Comparison of ENCODE assay signal across 15 mouse cellular contexts in genomic region chr2:22998804-22999203, GRCm38 (mm10). TPM values are rescaled to one million over a fixed set of nuclear protein-coding genes. Genes with fewer than 3 reads are reported as not detected.
A peak's percentile ranks its signal among the peaks of the same experiment; 100 is the strongest.
DNase-seq lines count a peak whose midpoint lies in the region; ATAC-seq and TF ChIP-seq lines count a peak whose summit lies in the region.
"Had no signal": no experiment of that assay in that cellular context is flagged by ENCODE, and none has a peak within 500 bp of the region (broad histone marks: within the 10 kb centered on the region; RNA-seq: fewer than 3 reads in every experiment).

No protein-coding gene starts in this region.

- intact Hi-C loops in left cerebral cortex, postnatal 10 days (cut with DNase I) = no loop called here

- peak; percentile 23; the same call in 1 of the 2 replicates for ATAC-seq in heart, embryonic 16.5 days (replicated peaks; ENCODE audit: extremely low read depth, insufficient read depth, low FRiP score)
- ATAC-seq in G1E (ENCODE audit: extremely low read depth, insufficient number of reproducible peaks, low FRiP score, poor library complexity, severe bottlenecking) = peak; percentile 22; the same call in 1 of the 2 replicates
- ATAC-seq in erythroblast, adult 5-6 weeks (replicated peaks; ENCODE audit: low FRiP score, poor library complexity, severe bottlenecking) = peak; percentile 48
- ATAC-seq in megakaryocyte-erythroid progenitor cell, adult 5-6 weeks (replicated peaks; ENCODE audit: low FRiP score, low TSS enrichment, poor library complexity, severe bottlenecking) = peak; percentile 98
- ATAC-seq: forebrain, embryonic 13.5 days; intestine, embryonic 16.5 days had no signal

- 25% methylated on average over 2 of the region's 2 CpGs for WGBS in heart, embryonic 16.5 days

- H3K9ac ChIP-seq in heart, embryonic 16.5 days (ENCODE audit: low read length) = no peak overlapping the region
- H3K9ac ChIP-seq: forebrain, embryonic 13.5 days; hindbrain, embryonic 14.5 days had no signal

- no peak for DNase-seq in heart, adult 18-20 months
- no peak for DNase-seq in G1E (ENCODE audit: low spot score)
- no peak for DNase-seq in left cerebral cortex, postnatal 10 days (ENCODE audit: extremely low spot score in 1 of 2, low spot score in 2 of 2)
- DNase-seq in right cerebral cortex, postnatal 36 days (ENCODE audit: low spot score in 2 of 2) = no peak
- DNase-seq: kidney, postnatal 25 days; lung, adult 18-20 months; lung, postnatal 36 days; midbrain, embryonic 14.5 days; right cerebral cortex, adult 18-20 months had no signal

- H3K9me3 ChIP-seq in heart, embryonic 16.5 days (replicated peaks; ENCODE audit: control insufficient read depth, low read length) = no peaks in the 10 kb centered on the region
- H3K9me3 ChIP-seq in G1E (replicated peaks) = no peaks in the 10 kb centered on the region; the same call in 1 of the 2 replicates
- H3K9me3 ChIP-seq: forebrain, embryonic 13.5 days had no signal

- H3K36me3 ChIP-seq in heart, embryonic 16.5 days (ENCODE audit: control insufficient read depth, insufficient read depth) = peaks cover 6% of the 10 kb centered on the region
- peaks cover 27% of the 10 kb centered on the region for H3K36me3 ChIP-seq in G1E (replicated peaks)

- TF ChIP-seq CTCF in G1E (IDR thresholded peaks at IDR 0.05; ENCODE audit: low read depth, low read length) = no peak

- no peaks in the 10 kb centered on the region for H3K27me3 ChIP-seq in heart, embryonic 16.5 days (ENCODE audit: control insufficient read depth, insufficient read depth, low read length)
- H3K27me3 ChIP-seq in G1E (ENCODE audit: insufficient read depth, low read length) = no peaks in the 10 kb centered on the region
- H3K27me3 ChIP-seq: forebrain, embryonic 13.5 days had no signal

- H3K27ac ChIP-seq in heart, embryonic 16.5 days (ENCODE audit: low read length) = peak overlapping the region; percentile 67; the same call in 1 of the 2 replicates
- H3K27ac ChIP-seq: forebrain, embryonic 13.5 days; hindbrain, embryonic 14.5 days had no signal

- H3K4me1 ChIP-seq in heart, embryonic 16.5 days (ENCODE audit: control insufficient read depth, insufficient read depth, low read length) = peaks cover 26% of the 10 kb centered on the region
- peaks cover 19% of the 10 kb centered on the region for H3K4me1 ChIP-seq in G1E (ENCODE audit: insufficient read depth, low read depth, low read length)
- H3K4me1 ChIP-seq: forebrain, embryonic 13.5 days had no signal

- no peak overlapping the region for H3K4me2 ChIP-seq in heart, embryonic 16.5 days (ENCODE audit: low read depth, low read length)
- H3K4me2 ChIP-seq: forebrain, embryonic 13.5 days; hindbrain, embryonic 14.5 days had no signal

- H3K4me3 ChIP-seq in heart, embryonic 16.5 days (ENCODE audit: low read length) = no peak overlapping the region
- H3K4me3 ChIP-seq in G1E (ENCODE audit: low read depth, low read length) = no peak overlapping the region
- H3K4me3 ChIP-seq: forebrain, embryonic 13.5 days had no signal

RNA-seq across cellular contexts. Expression of gene Abi1, which starts 41.2 kb away (rescaled TPM):
- 31.3 and 36.5 TPM in 2 replicates for polyA plus RNA-seq in heart, embryonic 16.5 days (2015; fragmentation: Nextera tagmentation; extraction: Ambion mirVana)
- 10 to 100 TPM; 20.2 to 25.1 TPM for total RNA-seq in heart, adult 18-20 months (2021)
- total RNA-seq in G1E (2014; fragmentation: Nextera tagmentation) (120 and 124 TPM in 2 replicates), G1E (2017) (138 and 144 TPM in 2 replicates)
- polyA plus RNA-seq in G1E (2012) = 41.5 and 51.9 TPM in 2 replicates
- total RNA-seq in erythroblast, adult 5-6 weeks (2015; ENCODE audit: low replicate concordance) = 44.4 and 53.1 TPM in 2 replicates
- total RNA-seq in erythroblast, adult 5-6 weeks (2017; ENCODE audit: low replicate concordance) = 53.5 and 75.7 TPM in 2 replicates
- 49.1 and 70.0 TPM in 2 replicates for total RNA-seq in megakaryocyte-erythroid progenitor cell, adult 5-6 weeks (2014; fragmentation: Nextera tagmentation)
- total RNA-seq in megakaryocyte-erythroid progenitor cell, adult 5-6 weeks (2017) = 77.0 and 113 TPM in 2 replicates
- total RNA-seq in left cerebral cortex, postnatal 10 days (2021) = 100 to 1,000 TPM; 121 to 131 TPM

Comparison
In these comparisons a context has a peak if more than half of its experiments do, and no peak if none do; other contexts are left out.
1. ATAC-seq: peak in every context shown above with its lines; median percentile 98 in megakaryocyte-erythroid progenitor cell, adult 5-6 weeks; 48 in erythroblast, adult 5-6 weeks; 23 in heart, embryonic 16.5 days; 22 in G1E.